Mouse (Mus musculus) c-Kit-positive CD71-positive TER-119-positive erythroid progenitor cells, embryonic 14.5 days (primary cell): Measurements from ENCODE around the gene Ckmt2.

Source experiments
- DNase-seq: peaks from one replicate; pipeline ENCODE4 v3.0.0-alpha.2; 2013; ENCODE audit warnings: low spot score

The Ckmt2 gene

DNA sequence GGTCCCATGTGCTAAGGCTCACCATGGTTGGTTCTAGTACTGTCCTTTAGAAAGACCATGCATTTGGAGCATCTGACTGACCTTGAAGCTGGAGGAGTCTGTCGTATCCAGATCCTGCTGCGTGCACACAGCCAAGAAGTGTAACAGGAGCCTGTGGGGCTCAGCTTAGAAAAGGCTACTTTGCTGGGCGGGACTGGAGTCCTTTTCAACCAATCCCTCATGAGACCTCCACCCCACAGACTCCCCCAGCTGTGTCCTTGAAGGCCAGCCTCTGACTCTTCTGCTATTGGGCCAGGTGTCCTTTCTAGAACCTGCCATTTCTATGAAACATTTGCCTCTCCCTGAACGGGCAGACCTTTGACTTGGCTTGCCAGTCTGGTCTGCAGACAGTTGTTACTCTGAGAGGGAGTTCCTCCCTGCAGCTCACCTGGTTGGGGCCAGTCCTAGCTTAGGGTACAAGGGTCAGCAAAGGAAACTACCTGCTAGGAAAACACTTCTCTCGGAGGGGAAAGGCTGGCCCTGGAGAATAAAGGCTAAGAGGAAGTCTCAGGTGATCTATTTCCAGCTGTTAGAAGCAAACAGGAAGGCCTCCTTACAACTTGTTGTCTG, at the start of gene Ckmt2:
Gene Ckmt2, minus strand, starts transcription at position 145 of the 609 bp plus-strand sequence.
- DNase-seq: no peak

DNA sequence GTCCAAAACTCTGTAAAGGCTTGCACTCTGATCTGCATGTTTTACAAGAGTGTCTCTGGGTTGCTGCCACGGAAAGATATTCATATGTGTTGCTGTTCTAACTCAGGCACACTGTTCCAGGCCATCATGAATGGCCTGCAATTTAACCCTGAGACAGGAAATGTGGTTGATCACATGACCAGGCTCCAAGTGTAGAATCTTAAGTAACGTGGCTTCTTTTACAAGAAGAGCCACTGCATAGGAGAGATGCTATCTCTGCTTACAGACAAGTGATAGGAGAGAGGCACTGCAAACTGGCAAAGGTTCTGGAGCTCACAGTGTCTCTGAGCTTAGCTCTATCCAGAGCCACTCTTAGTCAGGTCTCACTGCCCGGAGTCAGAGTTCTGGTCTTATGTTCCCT, 44.3 kb upstream of the Ckmt2 start:
- no peak for DNase-seq

GRCm38 (mm10) chr13:91918764-91919163, 42.1 kb upstream of the Ckmt2 start:
- no peak for DNase-seq

GRCm38 (mm10) chr13:91917835-91918234, 41.1 kb upstream of the Ckmt2 start:
- no peak for DNase-seq

- no peak for DNase-seq
These were observed 39.6 kb upstream of the Ckmt2 start for GRCm38 (mm10) chr13:91916308-91916707.

- no peak for DNase-seq
These were observed 39.0 kb upstream of the Ckmt2 start for GRCm38 (mm10) chr13:91915582-91916239.

DNA sequence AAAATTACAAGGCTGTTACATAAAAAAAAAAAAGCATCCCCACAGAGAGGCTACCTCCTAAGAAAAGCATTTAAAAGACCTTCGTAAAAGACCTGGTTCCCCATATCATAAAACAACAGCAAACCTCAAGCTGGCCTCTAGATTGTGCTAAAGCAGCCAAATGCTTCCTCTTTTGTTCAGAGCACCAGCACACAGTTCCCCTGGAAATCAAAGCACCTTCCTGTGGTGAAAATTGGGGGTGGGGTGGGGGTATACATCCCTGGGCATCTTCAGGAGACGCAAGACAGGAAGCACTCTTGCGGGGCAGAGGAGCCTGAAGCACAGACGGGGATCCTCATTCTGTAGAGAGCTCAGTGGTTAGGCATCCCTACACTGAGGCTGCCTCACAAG, 38.5 kb upstream of the Ckmt2 start:
- DNase-seq: no peak

DNA sequence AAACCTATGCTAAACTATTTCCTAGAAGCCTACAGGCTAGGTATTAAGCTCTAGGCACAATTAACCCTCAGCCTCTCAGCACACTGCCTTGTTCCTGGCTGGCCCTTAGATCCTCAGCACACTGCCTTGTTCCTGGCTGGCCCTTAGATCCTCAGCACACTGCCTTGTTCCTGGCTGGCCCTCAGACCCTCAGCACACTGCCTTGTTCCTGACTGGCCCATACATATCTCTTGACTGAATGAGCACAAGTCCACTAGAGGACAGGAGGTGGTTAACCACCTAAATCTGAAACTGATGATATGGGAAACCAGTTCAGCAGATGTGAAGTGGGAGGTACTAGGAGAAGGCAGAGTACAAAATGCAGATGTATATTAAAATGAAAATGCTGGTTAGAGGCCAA, 35.0 kb upstream of the Ckmt2 start:
- DNase-seq: no peak

- no peak for DNase-seq
These were observed 34.5 kb upstream of the Ckmt2 start for GRCm38 (mm10) chr13:91911211-91911610.

DNA sequence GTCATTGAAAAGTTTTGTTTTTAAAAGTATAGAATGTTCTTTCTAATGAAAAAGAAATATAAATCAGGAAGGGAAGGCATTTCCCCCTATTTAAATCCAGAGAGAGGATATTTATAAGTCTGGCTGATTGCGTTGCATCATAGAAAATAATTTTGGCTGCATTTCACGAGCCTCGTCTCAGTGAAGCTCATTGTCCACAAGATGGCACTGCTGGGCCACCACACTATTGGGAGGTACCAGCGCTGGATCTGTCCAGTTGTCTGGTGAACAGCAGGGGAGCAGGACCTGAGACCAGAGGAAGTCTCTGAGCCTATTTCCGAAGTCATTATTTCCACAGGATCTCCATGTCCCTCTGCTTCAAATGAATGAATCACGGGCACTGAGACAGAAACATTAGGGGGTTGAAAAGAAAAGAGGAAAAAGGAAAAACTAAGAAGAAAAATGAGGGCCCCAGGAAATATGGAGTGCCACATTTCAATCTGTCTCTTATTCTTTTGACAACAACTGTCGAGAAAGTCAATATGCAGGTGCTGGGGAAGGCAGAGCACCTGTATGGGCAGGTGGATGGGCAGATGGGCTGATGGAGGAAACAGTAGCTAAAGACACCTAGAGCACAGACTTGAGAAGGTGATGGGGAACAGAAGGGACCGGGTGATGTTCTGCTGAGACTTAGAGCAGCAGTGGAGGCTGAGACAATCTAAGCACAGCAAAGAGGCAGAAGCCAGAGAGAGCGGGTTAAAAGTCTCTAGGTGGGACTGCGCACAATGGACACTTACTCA, 31.7 kb upstream of the Ckmt2 start:
- peak; percentile 29 for DNase-seq

DNA sequence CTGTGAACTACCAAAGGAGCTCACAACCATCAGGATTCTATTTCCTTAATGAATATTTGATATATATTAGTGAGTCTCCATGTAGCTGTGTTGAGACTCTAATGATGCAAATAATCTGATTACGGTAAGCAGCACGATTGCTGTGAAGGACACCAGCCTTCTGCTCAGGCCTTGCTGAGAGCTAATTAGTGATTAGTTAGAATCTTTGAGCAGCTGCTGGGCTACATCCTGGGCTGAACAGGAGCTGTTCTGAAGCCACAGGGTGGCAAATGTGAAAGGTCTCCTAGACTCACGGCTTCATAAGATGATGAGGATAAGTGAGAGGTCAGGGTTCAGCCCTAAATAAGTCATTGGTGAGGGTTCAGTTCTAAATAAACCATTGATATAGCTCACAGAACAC, 29.7 kb upstream of the Ckmt2 start:
- DNase-seq: no peak

DNA sequence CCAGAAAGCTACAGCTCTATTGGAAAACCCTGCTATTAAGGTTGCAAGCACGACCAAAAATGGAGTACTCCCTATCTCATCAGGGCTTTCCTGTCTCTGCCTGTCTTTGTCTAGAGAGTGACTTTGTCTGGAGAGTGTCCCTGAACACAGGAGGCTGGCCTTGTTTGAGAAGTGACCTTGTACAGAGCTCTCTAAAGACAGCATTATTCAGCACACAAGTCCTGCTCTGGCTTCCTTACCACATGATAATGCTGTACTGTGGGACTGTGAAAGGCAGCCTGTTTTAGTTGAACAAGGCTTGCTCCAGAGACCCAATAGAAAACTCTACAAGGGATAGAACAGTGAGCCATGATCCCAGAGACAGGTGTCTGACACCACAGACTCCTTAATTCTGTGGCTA, 19.8 kb upstream of the Ckmt2 start:
- DNase-seq: no peak

DNA sequence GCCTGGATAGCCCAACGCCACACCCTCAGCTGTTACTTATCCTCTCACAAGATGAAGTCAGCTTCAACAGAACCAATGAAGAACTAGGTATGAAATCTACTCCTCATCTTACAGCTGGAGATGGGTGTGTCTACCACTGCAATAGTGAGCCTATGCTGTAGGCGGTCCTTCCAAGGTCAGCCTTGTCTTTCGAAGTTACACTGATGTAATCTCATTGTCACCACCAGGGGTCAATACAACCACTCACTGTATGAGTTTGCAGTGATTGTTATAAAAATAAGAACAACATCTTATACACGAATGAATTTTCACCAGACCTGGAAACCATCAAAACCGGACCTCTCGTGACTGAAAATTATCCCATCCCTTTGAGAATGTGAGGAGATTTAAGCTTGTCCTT, 16.4 kb upstream of the Ckmt2 start:
- DNase-seq: peak; percentile 8

DNA sequence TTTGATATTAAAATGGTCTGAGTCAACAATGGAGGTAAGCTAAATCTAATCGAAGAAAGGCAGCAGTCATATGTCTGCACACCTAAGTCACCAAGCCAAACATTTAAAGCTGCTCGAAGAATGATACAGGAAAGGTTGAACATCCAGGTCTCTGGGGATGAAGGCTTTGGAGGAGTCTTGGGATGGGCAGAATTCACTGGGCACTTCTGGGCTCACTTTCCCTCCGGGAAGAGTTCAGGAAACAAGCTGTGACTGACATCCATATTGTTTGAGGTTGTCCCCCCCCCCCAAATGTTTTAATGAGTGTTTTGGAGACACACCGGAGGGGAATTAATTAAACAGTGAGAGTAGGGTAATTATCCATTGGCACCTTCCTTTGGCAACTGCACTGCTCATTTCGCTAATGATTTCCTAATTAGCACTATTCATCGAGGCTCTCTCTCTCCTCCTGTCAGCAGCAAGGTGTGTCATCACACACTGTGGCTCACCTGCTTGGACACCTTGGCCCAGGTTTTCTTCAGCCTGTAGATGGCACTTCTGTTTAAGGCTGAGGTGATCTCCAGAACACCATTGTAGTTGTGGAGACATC, 13.4 kb upstream of the Ckmt2 start:
- DNase-seq: no peak

DNA sequence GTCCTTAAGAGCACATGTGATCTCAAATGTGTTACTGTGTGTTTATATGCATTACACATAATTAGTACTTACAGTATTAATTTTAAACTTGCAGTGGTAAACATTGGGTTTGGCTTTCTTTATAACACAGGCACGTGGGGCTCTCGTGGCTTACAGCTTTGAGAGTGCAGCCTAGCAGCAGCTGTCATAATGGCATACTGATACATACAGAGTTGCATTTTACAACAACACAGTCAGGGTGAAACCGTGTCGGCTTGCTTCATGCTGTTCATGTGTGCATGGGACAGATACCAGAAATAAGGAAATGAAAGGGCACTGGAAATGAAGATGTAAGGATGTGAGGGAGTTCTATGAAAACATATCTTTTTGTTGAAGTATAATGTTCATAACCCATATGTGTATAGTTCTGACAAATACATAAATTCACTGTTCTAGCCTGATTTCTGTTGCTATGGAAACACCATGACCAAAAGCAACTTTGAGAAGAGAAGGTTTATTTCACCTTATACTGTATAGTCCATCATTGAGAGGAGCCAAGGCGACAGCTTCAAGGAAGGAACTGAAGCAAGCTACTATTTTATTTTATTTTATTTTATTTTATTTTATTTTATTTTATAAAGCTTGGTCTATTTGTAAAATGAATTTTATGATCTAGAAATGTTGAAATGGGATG, 8.2 kb upstream of the Ckmt2 start:
- no peak for DNase-seq

DNA sequence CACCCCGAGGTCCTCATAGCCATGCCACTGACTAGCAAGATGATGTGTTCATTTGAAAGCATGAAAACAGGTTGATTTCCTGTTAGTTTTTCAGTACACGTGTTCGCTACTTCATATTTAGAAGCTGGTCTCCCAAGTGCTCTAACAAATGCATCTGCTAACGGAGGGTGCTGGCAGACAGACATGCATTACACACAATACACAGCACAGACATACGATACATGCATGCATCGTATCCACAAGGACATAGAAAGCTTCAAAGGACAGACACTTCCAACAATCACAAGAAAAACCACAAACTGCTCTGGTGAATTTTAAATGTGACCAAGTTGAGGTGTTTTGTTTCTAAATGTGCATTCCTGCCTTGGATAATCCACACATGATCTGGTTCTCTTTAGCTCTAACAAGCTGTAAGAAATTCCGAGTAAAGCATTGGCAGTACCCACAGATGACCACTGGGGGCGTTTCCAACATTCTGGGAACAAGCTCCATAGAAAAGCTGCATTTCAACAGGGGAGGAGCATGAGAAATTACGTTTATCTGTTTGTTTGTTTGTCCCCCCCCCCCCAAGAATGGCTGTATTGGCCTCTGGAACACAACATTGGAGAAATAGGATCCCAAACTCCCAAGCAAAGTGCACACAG, 5.3 kb upstream of the Ckmt2 start:
- peak; percentile 26 for DNase-seq

GRCm38 (mm10) chr13:91880256-91880655, 3.6 kb upstream of the Ckmt2 start:
- DNase-seq: no peak

- no peak for DNase-seq
These were observed 1.3 kb upstream of the Ckmt2 start for GRCm38 (mm10) chr13:91877996-91878395.

DNA sequence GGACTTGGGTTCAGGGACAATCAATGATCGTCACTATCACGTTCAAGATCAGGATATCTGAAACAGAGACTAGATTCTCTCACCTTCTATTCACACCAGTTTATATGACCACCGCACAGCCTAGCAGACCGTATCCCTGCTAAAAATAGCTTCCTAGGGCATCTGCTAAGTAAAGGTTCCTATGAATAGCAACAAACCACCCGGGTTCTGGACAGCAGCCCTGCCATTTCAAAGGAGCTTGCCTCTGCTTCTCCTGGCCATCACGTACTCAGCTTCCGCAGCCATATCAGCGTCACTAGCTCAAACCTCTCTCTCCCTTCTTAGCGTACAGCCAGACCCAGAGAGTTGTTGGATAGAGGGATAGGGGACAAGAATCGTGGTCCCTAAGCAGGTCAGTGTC, 665 bp upstream of the Ckmt2 start:
- DNase-seq: no peak

GRCm38 (mm10) chr13:91875581-91875980, 1.1 kb downstream of the Ckmt2 start:
- DNase-seq: no peak

GRCm38 (mm10) chr13:91874565-91874964, 2.1 kb downstream of the Ckmt2 start:
- DNase-seq: no peak
